Mouse (Mus musculus): ENCODE data around the gene Clip4. TPM values are rescaled to one million over a fixed set of nuclear protein-coding genes. Genes with fewer than 3 reads are reported as not detected.

Gene Clip4
- polyA plus RNA-seq, 1 experiment, result 0.72 TPM

GRCm38 (mm10) chr17:71747561-71747960 is 20.7 kb upstream of the Clip4 start:
- WGBS, result 65% methylated on average over 8 of the region's 8 CpGs
- TF ChIP-seq CTCF (IDR thresholded peaks at IDR 0.05; ENCODE audit: extremely low read depth, insufficient read length, insufficient replicate concordance, low read depth, low read length) (no peak), POLR2A (IDR thresholded peaks at IDR 0.05; ENCODE audit: low read depth, low read length) (no peak)

GRCm38 (mm10) chr17:71749616-71750168 is 18.6 kb upstream of the Clip4 start:
- TF ChIP-seq CTCF (IDR thresholded peaks at IDR 0.05; ENCODE audit: extremely low read depth, insufficient read length, insufficient replicate concordance, low read depth, low read length) (no peak), POLR2A (IDR thresholded peaks at IDR 0.05; ENCODE audit: low read depth, low read length) (no peak)
- no peaks in the 10 kb centered on the region for H3K36me3 ChIP-seq (ENCODE audit: control insufficient read depth, insufficient read depth, low read length)
- H3K4me1 ChIP-seq (ENCODE audit: control insufficient read depth, insufficient read depth, insufficient read length, low read length), result no peaks in the 10 kb centered on the region
- H3K27me3 ChIP-seq (ENCODE audit: control insufficient read depth, insufficient read depth, low read length), result no peaks in the 10 kb centered on the region
- WGBS, result 48% methylated on average over 9 of the region's 9 CpGs
- no peak overlapping the region for H3K4me3 ChIP-seq (ENCODE audit: low read depth, low read length)
- H3K27ac ChIP-seq (ENCODE audit: insufficient read depth, low read depth, low read length), result no peak overlapping the region

More at GRCm38 (mm10) chr17:71747561-71747960, 20.7 kb upstream of the Clip4 start:
- Histone ChIP-seq H3K27me3 (ENCODE audit: control insufficient read depth, insufficient read depth, low read length) (no peaks in the 10 kb centered on the region), H3K36me3 (ENCODE audit: control insufficient read depth, insufficient read depth, low read length) (no peaks in the 10 kb centered on the region), H3K4me1 (ENCODE audit: control insufficient read depth, insufficient read depth, insufficient read length, low read length) (no peaks in the 10 kb centered on the region), H3K27ac (ENCODE audit: insufficient read depth, low read depth, low read length) (no peak overlapping the region), H3K4me3 (ENCODE audit: low read depth, low read length) (no peak overlapping the region)

- H3K4me1 ChIP-seq (ENCODE audit: control insufficient read depth, insufficient read depth, insufficient read length, low read length), result no peaks in the 10 kb centered on the region
- no peak within 1 kb of the TSS for H3K4me3 ChIP-seq (ENCODE audit: low read depth, low read length)
- 83% methylated on average over 10 of the region's 10 CpGs for WGBS
- TF ChIP-seq POLR2A (IDR thresholded peaks at IDR 0.05; ENCODE audit: low read depth, low read length) (no peak), CTCF (IDR thresholded peaks at IDR 0.05; ENCODE audit: extremely low read depth, insufficient read length, insufficient replicate concordance, low read depth, low read length) (no peak)
- H3K27ac ChIP-seq (ENCODE audit: insufficient read depth, low read depth, low read length), result no peak within 1 kb of the TSS
- H3K27me3 ChIP-seq (ENCODE audit: control insufficient read depth, insufficient read depth, low read length), result no peaks in the 10 kb centered on the region
- H3K36me3 ChIP-seq (ENCODE audit: control insufficient read depth, insufficient read depth, low read length), result no peaks in the 10 kb centered on the region
Observed at GRCm38 (mm10) chr17:71752831-71753230, 15.4 kb upstream of the Clip4 start, which contains the start of gene Pcare. Pcare (minus strand) TSS chr17:71752894.

GRCm38 (mm10) chr17:71760536-71760935 is 7.7 kb upstream of the Clip4 start:
- Histone ChIP-seq H3K36me3 (ENCODE audit: control insufficient read depth, insufficient read depth, low read length) (no peaks in the 10 kb centered on the region), H3K4me1 (ENCODE audit: control insufficient read depth, insufficient read depth, insufficient read length, low read length) (no peaks in the 10 kb centered on the region), H3K27ac (ENCODE audit: insufficient read depth, low read depth, low read length) (no peak overlapping the region), H3K27me3 (ENCODE audit: control insufficient read depth, insufficient read depth, low read length) (no peaks in the 10 kb centered on the region), H3K4me3 (ENCODE audit: low read depth, low read length) (no peak overlapping the region)
- TF ChIP-seq CTCF (IDR thresholded peaks at IDR 0.05; ENCODE audit: extremely low read depth, insufficient read length, insufficient replicate concordance, low read depth, low read length) (no peak), POLR2A (IDR thresholded peaks at IDR 0.05; ENCODE audit: low read depth, low read length) (no peak)
- WGBS, result 84% methylated on average over 7 of the region's 7 CpGs

- H3K27me3 ChIP-seq (ENCODE audit: control insufficient read depth, insufficient read depth, low read length), result no peaks in the 10 kb centered on the region
- no peaks in the 10 kb centered on the region for H3K4me1 ChIP-seq (ENCODE audit: control insufficient read depth, insufficient read depth, insufficient read length, low read length)
- H3K4me3 ChIP-seq (ENCODE audit: low read depth, low read length), result no peak overlapping the region
- no peaks in the 10 kb centered on the region for H3K36me3 ChIP-seq (ENCODE audit: control insufficient read depth, insufficient read depth, low read length)
- no peak overlapping the region for H3K27ac ChIP-seq (ENCODE audit: insufficient read depth, low read depth, low read length)
- TF ChIP-seq CTCF (IDR thresholded peaks at IDR 0.05; ENCODE audit: extremely low read depth, insufficient read length, insufficient replicate concordance, low read depth, low read length), result no peak
- WGBS, result 45% methylated on average over 6 of the region's 6 CpGs
Observed at GRCm38 (mm10) chr17:71769564-71769963, 1.3 kb downstream of the Clip4 start.

- H3K4me1 ChIP-seq (ENCODE audit: control insufficient read depth, insufficient read depth, insufficient read length, low read length), result no peaks in the 10 kb centered on the region
- 70% methylated on average over 3 of the region's 3 CpGs for WGBS
- no peak for TF ChIP-seq POLR2A (IDR thresholded peaks at IDR 0.05; ENCODE audit: low read depth, low read length)
- TF ChIP-seq CTCF (IDR thresholded peaks at IDR 0.05; ENCODE audit: extremely low read depth, insufficient read length, insufficient replicate concordance, low read depth, low read length), result no peak
- H3K27me3 ChIP-seq (ENCODE audit: control insufficient read depth, insufficient read depth, low read length), result no peaks in the 10 kb centered on the region
- H3K36me3 ChIP-seq (ENCODE audit: control insufficient read depth, insufficient read depth, low read length), result no peaks in the 10 kb centered on the region
- H3K4me3 ChIP-seq (ENCODE audit: low read depth, low read length), result no peak overlapping the region
- no peak overlapping the region for H3K27ac ChIP-seq (ENCODE audit: insufficient read depth, low read depth, low read length)
Observed at GRCm38 (mm10) chr17:71770696-71771095, 2.4 kb downstream of the Clip4 start.

GRCm38 (mm10) chr17:71774173-71774572 is 5.9 kb downstream of the Clip4 start:
- Histone ChIP-seq H3K4me3 (ENCODE audit: low read depth, low read length) (no peak overlapping the region), H3K4me1 (ENCODE audit: control insufficient read depth, insufficient read depth, insufficient read length, low read length) (no peaks in the 10 kb centered on the region), H3K27ac (ENCODE audit: insufficient read depth, low read depth, low read length) (no peak overlapping the region), H3K27me3 (ENCODE audit: control insufficient read depth, insufficient read depth, low read length) (no peaks in the 10 kb centered on the region), H3K36me3 (ENCODE audit: control insufficient read depth, insufficient read depth, low read length) (no peaks in the 10 kb centered on the region)
- 64% methylated on average over 4 of the region's 4 CpGs for WGBS
- no peak for TF ChIP-seq CTCF (IDR thresholded peaks at IDR 0.05; ENCODE audit: extremely low read depth, insufficient read length, insufficient replicate concordance, low read depth, low read length)
- TF ChIP-seq POLR2A (IDR thresholded peaks at IDR 0.05; ENCODE audit: low read depth, low read length), result no peak
